Mouse (Mus musculus) forebrain, postnatal 0 days (tissue): ENCODE measurements at regions not wholly inside any gene's neighbourhood (a gene's known extent, or its start where the extent isn't known, plus 50 kb on each side); places are given as distances from the start of the nearest gene placed in this dataset.

Experiments used
- ATAC-seq: fragments of 200-750 bp; cut with Nextera tagmentation; 2 replicates; pipeline ENCODE4 v1.8.0; 2017; ENCODE audit warnings: mild to moderate bottlenecking, moderate library complexity
- DNase-seq: peaks from one replicate; pipeline ENCODE4 v3.0.0-alpha.2; 2015
- H3K27ac ChIP-seq: fragments of 300-500 bp; sonication (generic); 2 replicates; pipeline ENCODE4 v1.5.1; 2014; ENCODE audit warnings: low read depth, mild to moderate bottlenecking, antibody characterized with exemption, low read length, moderate library complexity, mixed read lengths
- H3K27me3 ChIP-seq: fragments of 300-500 bp; sonication (generic); 2 replicates; pipeline ENCODE4 v1.6.1; 2014; ENCODE audit warnings: mild to moderate bottlenecking, low read length, mixed read lengths; ENCODE audit not compliant: insufficient read depth
- H3K36me3 ChIP-seq: fragments of 300-500 bp; sonication (generic); 2 replicates; pipeline ENCODE4 v1.6.1; 2014; ENCODE audit warnings: mild to moderate bottlenecking, moderate library complexity; ENCODE audit not compliant: insufficient read depth
- H3K4me1 ChIP-seq: fragments of 300-500 bp; sonication (generic); 2 replicates; pipeline ENCODE4 v1.6.1; 2014; ENCODE audit warnings: antibody characterized with exemption; ENCODE audit not compliant: insufficient read depth
- H3K4me2 ChIP-seq: fragments of 300-500 bp; sonication (generic); 2 replicates; pipeline ENCODE4 v1.6.1; 2014; ENCODE audit warnings: low read depth, mild to moderate bottlenecking, moderate library complexity
- H3K4me3 ChIP-seq: fragments of 300-500 bp; sonication (generic); 2 replicates; pipeline ENCODE4 v1.5.1; 2014; ENCODE audit warnings: low read depth, low read length, mixed read lengths
- H3K9ac ChIP-seq: fragments of 300-500 bp; sonication (generic); 2 replicates; pipeline ENCODE4 v1.6.1; 2014; ENCODE audit warnings: mild to moderate bottlenecking
- H3K9me3 ChIP-seq: fragments of 300-500 bp; sonication (generic); 2 replicates; pipeline ENCODE4 v1.6.1; 2016; ENCODE audit warnings: low read length
- CTCF ChIP-seq: sonication (generic); IDR thresholded peaks from 2 replicates; pipeline ENCODE4 v1.5.1; 2016; ENCODE audit warnings: antibody characterized with exemption, control low read depth, low read depth
- WGBS: fragments of 180-500 bp; shearing (Covaris S2); extraction: QIAGEN DNeasy Blood & Tissue Kit; methylation state at CpG from one replicate; pipeline ENCODE4 v1.1.7; 2014; 5-methylcytosine and 5-hydroxymethylcytosine counted together

GRCm38 (mm10) chr17:75763391-75763790 is 211.6 kb upstream of the Fam98a start:
- H3K9ac ChIP-seq, result no peak overlapping the region
- DNase-seq (no peak), ATAC-seq (no peak)
- no peak overlapping the region for H3K27ac ChIP-seq
- H3K4me1 ChIP-seq, result no peaks in the 10 kb centered on the region
- 86% methylated on average over 2 of the region's 2 CpGs for WGBS
- TF ChIP-seq CTCF, result no peak
- H3K27me3 ChIP-seq, result no peaks in the 10 kb centered on the region
- no peaks in the 10 kb centered on the region for H3K36me3 ChIP-seq
- no peak overlapping the region for H3K4me3 ChIP-seq
- H3K9me3 ChIP-seq, result no peaks in the 10 kb centered on the region
- H3K4me2 ChIP-seq, result no peak overlapping the region

GRCm38 (mm10) chr17:75756487-75756886 is 204.7 kb upstream of the Fam98a start:
- Histone ChIP-seq H3K9ac (no peak overlapping the region), H3K4me2 (no peak overlapping the region), H3K4me3 (no peak overlapping the region), H3K36me3 (no peaks in the 10 kb centered on the region), H3K27ac (no peak overlapping the region), H3K9me3 (no peaks in the 10 kb centered on the region), H3K4me1 (no peaks in the 10 kb centered on the region), H3K27me3 (no peaks in the 10 kb centered on the region)
- WGBS, result 93% methylated on average over 5 of the region's 5 CpGs
- DNase-seq (no peak), ATAC-seq (no peak)
- no peak for TF ChIP-seq CTCF

- ATAC-seq, result no peak
- DNase-seq, result no peak
- Histone ChIP-seq H3K4me1 (no peaks in the 10 kb centered on the region), H3K27me3 (no peaks in the 10 kb centered on the region), H3K36me3 (no peaks in the 10 kb centered on the region), H3K9ac (no peak overlapping the region), H3K4me2 (no peak overlapping the region), H3K27ac (no peak overlapping the region), H3K4me3 (no peak overlapping the region), H3K9me3 (no peaks in the 10 kb centered on the region)
- TF ChIP-seq CTCF, result no peak
- WGBS, result 94% methylated on average over 4 of the region's 4 CpGs
Measured at GRCm38 (mm10) chr17:75716458-75716857, 164.7 kb upstream of the Fam98a start.

GRCm38 (mm10) chr17:75714578-75714977 is 162.8 kb upstream of the Fam98a start:
- no peak overlapping the region for H3K9ac ChIP-seq
- no peak for TF ChIP-seq CTCF
- no peaks in the 10 kb centered on the region for H3K27me3 ChIP-seq
- H3K4me3 ChIP-seq, result no peak overlapping the region
- DNase-seq (no peak), ATAC-seq (no peak)
- H3K36me3 ChIP-seq, result no peaks in the 10 kb centered on the region
- H3K4me1 ChIP-seq, result no peaks in the 10 kb centered on the region
- H3K4me2 ChIP-seq, result no peak overlapping the region
- H3K27ac ChIP-seq, result no peak overlapping the region
- no peaks in the 10 kb centered on the region for H3K9me3 ChIP-seq

- no peaks in the 10 kb centered on the region for H3K27me3 ChIP-seq
- 72% methylated on average over 1 of the region's 1 CpGs for WGBS
- H3K4me3 ChIP-seq, result no peak overlapping the region
- ATAC-seq (no peak), DNase-seq (no peak)
- TF ChIP-seq CTCF, result no peak
- no peak overlapping the region for H3K9ac ChIP-seq
- no peaks in the 10 kb centered on the region for H3K4me1 ChIP-seq
- no peaks in the 10 kb centered on the region for H3K36me3 ChIP-seq
- H3K4me2 ChIP-seq, result no peak overlapping the region
- no peaks in the 10 kb centered on the region for H3K9me3 ChIP-seq
- no peak overlapping the region for H3K27ac ChIP-seq
Measured at GRCm38 (mm10) chr17:75714059-75714458, 162.3 kb upstream of the Fam98a start.

- Histone ChIP-seq H3K9ac (no peak overlapping the region), H3K4me1 (no peaks in the 10 kb centered on the region), H3K27me3 (no peaks in the 10 kb centered on the region), H3K4me2 (no peak overlapping the region), H3K9me3 (no peaks in the 10 kb centered on the region), H3K36me3 (no peaks in the 10 kb centered on the region), H3K27ac (no peak overlapping the region), H3K4me3 (no peak overlapping the region)
- no peak for TF ChIP-seq CTCF
- WGBS, result 89% methylated on average over 4 of the region's 4 CpGs
- DNase-seq (no peak), ATAC-seq (no peak)
Measured at GRCm38 (mm10) chr17:75707687-75708086, 155.9 kb upstream of the Fam98a start.

- TF ChIP-seq CTCF, result no peak
- Histone ChIP-seq H3K27me3 (no peaks in the 10 kb centered on the region), H3K9ac (no peak overlapping the region), H3K9me3 (no peaks in the 10 kb centered on the region), H3K4me1 (no peaks in the 10 kb centered on the region), H3K36me3 (no peaks in the 10 kb centered on the region), H3K4me2 (no peak overlapping the region), H3K27ac (no peak overlapping the region), H3K4me3 (no peak overlapping the region)
- DNase-seq (no peak), ATAC-seq (no peak)
- WGBS, result 86% methylated on average over 2 of the region's 2 CpGs
Measured at GRCm38 (mm10) chr17:75705357-75705756, 153.6 kb upstream of the Fam98a start.

- DNase-seq, result no peak
- TF ChIP-seq CTCF, result no peak
- Histone ChIP-seq H3K36me3 (no peaks in the 10 kb centered on the region), H3K9me3 (no peaks in the 10 kb centered on the region), H3K4me2 (no peak overlapping the region), H3K4me3 (no peak overlapping the region), H3K27me3 (no peaks in the 10 kb centered on the region), H3K4me1 (no peaks in the 10 kb centered on the region), H3K27ac (no peak overlapping the region), H3K9ac (no peak overlapping the region)
- 68% methylated on average over 8 of the region's 8 CpGs for WGBS
- ATAC-seq, result no peak
Measured at GRCm38 (mm10) chr17:75703865-75704264, 152.1 kb upstream of the Fam98a start.
